Mouse (Mus musculus): Measurements from ENCODE around the gene Pacs2. TPM values are rescaled to one million over a fixed set of nuclear protein-coding genes. Genes with fewer than 3 reads are reported as not detected.

Pacs2 gene
- polyA plus RNA-seq, 1 experiment from 2014 or later: 16.1 TPM

GRCm38 (mm10) chr12:113098530-113099151 lies 84.3 kb downstream of the Pacs2 start:
- Histone ChIP-seq H3K27ac (ENCODE audit: low read depth, low read length) (peak overlapping the region; percentile 80), H3K4me2 (ENCODE audit: low read length) (peak overlapping the region; percentile 86), H3K36me3 (ENCODE audit: control insufficient read depth, insufficient read depth, low read length) (0 out of 2 replicates have a peak, but pooled peaks cover 4% of the 10 kb centered on the region), H3K9ac (ENCODE audit: low read length) (peak overlapping the region; percentile 98), H3K4me1 (ENCODE audit: control insufficient read depth, insufficient read depth, low read length) (peaks cover 16% of the 10 kb centered on the region), H3K4me3 (ENCODE audit: low read depth, low read length) (peak overlapping the region; percentile 93), H3K27me3 (replicated peaks; ENCODE audit: control insufficient read depth, insufficient read depth, low read length) (no peaks in the 10 kb centered on the region), H3K9me3 (replicated peaks; ENCODE audit: control insufficient read depth, low read length) (no peaks in the 10 kb centered on the region)
- 2% methylated on average over 32 of the region's 60 CpGs for WGBS
- DNase-seq (ENCODE audit: low spot score): peak; percentile 25
- ATAC-seq: 0 out of 2 replicates have a peak, but pooled peaks have one; percentile 9

GRCm38 (mm10) chr12:113099470-113100237 lies 85.3 kb downstream of the Pacs2 start:
- no peak for DNase-seq (ENCODE audit: low spot score)
- Histone ChIP-seq H3K27me3 (replicated peaks; ENCODE audit: control insufficient read depth, insufficient read depth, low read length) (no peaks in the 10 kb centered on the region), H3K27ac (ENCODE audit: low read depth, low read length) (no peak overlapping the region), H3K4me1 (ENCODE audit: control insufficient read depth, insufficient read depth, low read length) (peaks cover 16% of the 10 kb centered on the region), H3K9ac (ENCODE audit: low read length) (peak overlapping the region; percentile 98; the same call in 1 of the 2 replicates), H3K9me3 (replicated peaks; ENCODE audit: control insufficient read depth, low read length) (no peaks in the 10 kb centered on the region), H3K4me3 (ENCODE audit: low read depth, low read length) (peak overlapping the region; percentile 93), H3K36me3 (ENCODE audit: control insufficient read depth, insufficient read depth, low read length) (0 out of 2 replicates have a peak, but pooled peaks cover 4% of the 10 kb centered on the region), H3K4me2 (ENCODE audit: low read length) (peak overlapping the region; percentile 86)
- ATAC-seq: no peak
- 48% methylated on average over 6 of the region's 6 CpGs for WGBS

GRCm38 (mm10) chr12:113100448-113101076 lies 86.3 kb downstream of the Pacs2 start:
- DNase-seq (ENCODE audit: low spot score): no peak
- H3K4me1 ChIP-seq (ENCODE audit: control insufficient read depth, insufficient read depth, low read length): peaks cover 16% of the 10 kb centered on the region
- 83% methylated on average over 5 of the region's 5 CpGs for WGBS

GRCm38 (mm10) chr12:113101251-113101960 lies 87.1 kb downstream of the Pacs2 start:
- Histone ChIP-seq H3K4me2 (ENCODE audit: low read length) (no peak overlapping the region), H3K9me3 (replicated peaks; ENCODE audit: control insufficient read depth, low read length) (no peaks in the 10 kb centered on the region), H3K36me3 (ENCODE audit: control insufficient read depth, insufficient read depth, low read length) (0 out of 2 replicates have a peak, but pooled peaks cover 4% of the 10 kb centered on the region), H3K27me3 (replicated peaks; ENCODE audit: control insufficient read depth, insufficient read depth, low read length) (no peaks in the 10 kb centered on the region), H3K4me3 (ENCODE audit: low read depth, low read length) (no peak overlapping the region), H3K4me1 (ENCODE audit: control insufficient read depth, insufficient read depth, low read length) (peaks cover 16% of the 10 kb centered on the region), H3K9ac (ENCODE audit: low read length) (no peak overlapping the region), H3K27ac (ENCODE audit: low read depth, low read length) (no peak overlapping the region)
- WGBS: 76% methylated on average over 9 of the region's 9 CpGs
- no peak for ATAC-seq
- DNase-seq (ENCODE audit: low spot score): no peak

More at GRCm38 (mm10) chr12:113100448-113101076, 86.3 kb downstream of the Pacs2 start:
- no peak overlapping the region for H3K4me3 ChIP-seq (ENCODE audit: low read depth, low read length)
- ATAC-seq: no peak
- H3K9me3 ChIP-seq (replicated peaks; ENCODE audit: control insufficient read depth, low read length): no peaks in the 10 kb centered on the region
- H3K27ac ChIP-seq (ENCODE audit: low read depth, low read length): no peak overlapping the region
- H3K4me2 ChIP-seq (ENCODE audit: low read length): peak overlapping the region; percentile 86
- H3K27me3 ChIP-seq (replicated peaks; ENCODE audit: control insufficient read depth, insufficient read depth, low read length): no peaks in the 10 kb centered on the region
- peak overlapping the region; percentile 2; the same call in 1 of the 2 replicates for H3K9ac ChIP-seq (ENCODE audit: low read length)
- H3K36me3 ChIP-seq (ENCODE audit: control insufficient read depth, insufficient read depth, low read length): 0 out of 2 replicates have a peak, but pooled peaks cover 4% of the 10 kb centered on the region

- Histone ChIP-seq H3K36me3 (ENCODE audit: control insufficient read depth, insufficient read depth, low read length) (0 out of 2 replicates have a peak, but pooled peaks cover 4% of the 10 kb centered on the region), H3K27ac (ENCODE audit: low read depth, low read length) (no peak overlapping the region), H3K9me3 (replicated peaks; ENCODE audit: control insufficient read depth, low read length) (no peaks in the 10 kb centered on the region), H3K4me1 (ENCODE audit: control insufficient read depth, insufficient read depth, low read length) (peaks cover 11% of the 10 kb centered on the region), H3K27me3 (replicated peaks; ENCODE audit: control insufficient read depth, insufficient read depth, low read length) (no peaks in the 10 kb centered on the region), H3K4me2 (ENCODE audit: low read length) (no peak overlapping the region), H3K9ac (ENCODE audit: low read length) (no peak overlapping the region), H3K4me3 (ENCODE audit: low read depth, low read length) (no peak overlapping the region)
- DNase-seq (ENCODE audit: low spot score): peak; percentile 65
- ATAC-seq: 0 out of 2 replicates have a peak, but pooled peaks have one; percentile 28
- WGBS: 63% methylated on average over 6 of the region's 6 CpGs
Measured at GRCm38 (mm10) chr12:113102461-113102860, 88.2 kb downstream of the Pacs2 start.

- no peak overlapping the region for H3K9ac ChIP-seq (ENCODE audit: low read length)
- H3K4me1 ChIP-seq (ENCODE audit: control insufficient read depth, insufficient read depth, low read length): peaks cover 7% of the 10 kb centered on the region
- H3K27me3 ChIP-seq (replicated peaks; ENCODE audit: control insufficient read depth, insufficient read depth, low read length): no peaks in the 10 kb centered on the region
- DNase-seq (ENCODE audit: low spot score) (no peak), ATAC-seq (no peak)
- H3K27ac ChIP-seq (ENCODE audit: low read depth, low read length): no peak overlapping the region
- 87% methylated on average over 8 of the region's 8 CpGs for WGBS
- H3K4me3 ChIP-seq (ENCODE audit: low read depth, low read length): no peak overlapping the region
- H3K4me2 ChIP-seq (ENCODE audit: low read length): no peak overlapping the region
- no peaks in the 10 kb centered on the region for H3K9me3 ChIP-seq (replicated peaks; ENCODE audit: control insufficient read depth, low read length)
- H3K36me3 ChIP-seq (ENCODE audit: control insufficient read depth, insufficient read depth, low read length): 0 out of 2 replicates have a peak, but pooled peaks cover 4% of the 10 kb centered on the region
Measured at GRCm38 (mm10) chr12:113103846-113104451, 89.6 kb downstream of the Pacs2 start.

- Histone ChIP-seq H3K27ac (ENCODE audit: low read depth, low read length) (no peak overlapping the region), H3K27me3 (replicated peaks; ENCODE audit: control insufficient read depth, insufficient read depth, low read length) (no peaks in the 10 kb centered on the region), H3K4me1 (ENCODE audit: control insufficient read depth, insufficient read depth, low read length) (no peaks in the 10 kb centered on the region), H3K4me3 (ENCODE audit: low read depth, low read length) (no peak overlapping the region), H3K9me3 (replicated peaks; ENCODE audit: control insufficient read depth, low read length) (no peaks in the 10 kb centered on the region), H3K9ac (ENCODE audit: low read length) (no peak overlapping the region), H3K4me2 (ENCODE audit: low read length) (no peak overlapping the region), H3K36me3 (ENCODE audit: control insufficient read depth, insufficient read depth, low read length) (0 out of 2 replicates have a peak, but pooled peaks cover 4% of the 10 kb centered on the region)
- DNase-seq (ENCODE audit: low spot score) (no peak), ATAC-seq (no peak)
- 95% methylated on average over 6 of the region's 6 CpGs for WGBS
Measured at GRCm38 (mm10) chr12:113106386-113106785, 92.1 kb downstream of the Pacs2 start.

Data from forebrain, embryonic 14.5 days (tissue).